Mouse (Mus musculus): Measurements from ENCODE around the gene Lhfpl2. TPM values are rescaled to one million over a fixed set of nuclear protein-coding genes. Genes with fewer than 3 reads are reported as not detected.

Lhfpl2 gene
- total RNA-seq, 2 experiments from 2014 or later = 14.2 to 25.1 TPM

DNA sequence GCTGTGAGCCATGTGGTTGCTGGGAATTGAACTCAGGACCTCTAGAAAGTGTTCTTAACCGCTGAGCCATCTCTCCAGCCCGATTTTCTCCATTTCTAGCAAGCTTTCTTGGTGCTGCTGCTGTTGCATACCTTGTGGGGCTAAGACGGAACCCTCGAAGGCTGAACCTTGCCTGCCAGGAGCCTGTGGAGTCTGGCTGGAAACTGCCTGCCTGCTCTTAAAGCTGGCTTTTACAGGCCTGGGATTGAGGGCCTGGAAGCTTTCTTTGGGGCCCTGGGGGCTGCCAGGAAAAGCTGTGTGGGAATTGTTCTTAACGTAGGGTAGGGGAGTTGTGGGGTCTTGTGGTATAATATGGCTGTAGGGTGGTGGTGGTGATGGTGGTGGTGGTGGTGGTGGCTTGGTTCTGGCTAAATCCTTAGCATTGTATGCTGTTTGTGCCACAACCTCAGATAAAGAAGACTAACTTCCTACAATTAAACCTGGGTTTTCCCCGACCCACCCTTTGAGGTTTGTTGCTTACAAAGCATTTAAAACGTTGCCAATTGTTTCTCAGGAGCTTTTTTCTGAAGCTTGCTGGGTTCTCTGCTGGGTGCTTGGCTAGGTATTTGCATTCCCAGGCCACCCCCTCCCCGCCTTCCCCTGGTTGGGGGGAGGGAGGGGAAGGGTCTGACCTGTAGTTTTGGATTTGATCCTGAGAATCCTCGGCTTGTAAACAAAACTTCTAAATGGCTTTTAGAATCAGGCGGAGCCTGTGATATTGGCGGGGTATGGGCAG, 7.9 kb downstream of the Lhfpl2 start:
- no peak for ATAC-seq (replicated peaks; ENCODE audit: poor library complexity, severe bottlenecking)

DNA sequence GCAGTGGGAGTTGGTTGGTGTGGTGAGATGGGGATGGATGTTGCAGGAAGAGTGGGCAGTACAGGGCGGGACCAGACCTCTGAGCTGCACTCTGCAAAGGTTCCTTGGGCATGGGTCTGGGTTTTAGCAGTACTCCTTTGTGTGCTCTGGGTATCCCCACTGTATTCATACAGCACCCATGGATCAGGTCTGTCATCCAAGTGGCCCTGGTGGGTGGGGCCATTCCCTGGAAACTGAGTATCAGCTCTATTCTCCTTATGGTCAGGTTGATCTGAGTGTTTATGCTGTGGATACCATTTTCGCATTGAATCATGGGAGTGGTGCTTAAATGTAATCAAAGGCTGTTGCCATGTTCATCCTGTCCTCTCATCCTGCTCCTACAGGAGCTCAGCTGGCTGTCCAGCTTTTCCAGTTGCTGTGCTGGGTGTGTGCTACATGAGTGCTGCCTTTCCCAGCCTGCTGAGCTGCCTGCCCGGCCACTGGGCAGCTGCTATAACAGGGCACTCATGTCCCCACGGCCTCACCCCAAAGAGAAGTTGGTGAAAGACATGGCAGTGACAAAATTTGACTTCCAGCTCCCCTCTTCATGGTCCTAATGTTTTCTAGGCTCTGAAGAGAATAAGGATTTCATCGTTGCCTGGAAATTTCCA, 9.2 kb downstream of the Lhfpl2 start:
- ATAC-seq (replicated peaks; ENCODE audit: poor library complexity, severe bottlenecking) = no peak

DNA sequence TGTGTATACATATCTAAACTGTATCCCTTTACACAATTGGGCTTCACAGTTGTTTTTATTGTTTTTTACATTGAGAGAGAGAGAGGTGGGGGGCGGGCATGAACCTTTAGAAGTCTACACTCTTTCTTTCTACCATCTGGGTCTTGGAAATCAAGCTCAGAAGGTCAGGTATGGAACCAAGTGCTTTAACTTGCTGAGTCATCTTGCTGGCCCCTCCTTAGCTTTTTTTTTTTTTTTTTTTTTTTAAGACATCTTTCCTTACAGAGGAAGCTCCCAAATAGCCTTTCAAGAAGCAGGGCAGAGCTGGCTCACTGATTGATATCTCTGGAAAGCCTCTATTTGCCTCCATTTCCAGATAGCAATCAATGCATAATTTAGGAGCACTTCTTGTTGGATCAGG, 10.7 kb downstream of the Lhfpl2 start:
- no peak for ATAC-seq (replicated peaks; ENCODE audit: poor library complexity, severe bottlenecking)

DNA sequence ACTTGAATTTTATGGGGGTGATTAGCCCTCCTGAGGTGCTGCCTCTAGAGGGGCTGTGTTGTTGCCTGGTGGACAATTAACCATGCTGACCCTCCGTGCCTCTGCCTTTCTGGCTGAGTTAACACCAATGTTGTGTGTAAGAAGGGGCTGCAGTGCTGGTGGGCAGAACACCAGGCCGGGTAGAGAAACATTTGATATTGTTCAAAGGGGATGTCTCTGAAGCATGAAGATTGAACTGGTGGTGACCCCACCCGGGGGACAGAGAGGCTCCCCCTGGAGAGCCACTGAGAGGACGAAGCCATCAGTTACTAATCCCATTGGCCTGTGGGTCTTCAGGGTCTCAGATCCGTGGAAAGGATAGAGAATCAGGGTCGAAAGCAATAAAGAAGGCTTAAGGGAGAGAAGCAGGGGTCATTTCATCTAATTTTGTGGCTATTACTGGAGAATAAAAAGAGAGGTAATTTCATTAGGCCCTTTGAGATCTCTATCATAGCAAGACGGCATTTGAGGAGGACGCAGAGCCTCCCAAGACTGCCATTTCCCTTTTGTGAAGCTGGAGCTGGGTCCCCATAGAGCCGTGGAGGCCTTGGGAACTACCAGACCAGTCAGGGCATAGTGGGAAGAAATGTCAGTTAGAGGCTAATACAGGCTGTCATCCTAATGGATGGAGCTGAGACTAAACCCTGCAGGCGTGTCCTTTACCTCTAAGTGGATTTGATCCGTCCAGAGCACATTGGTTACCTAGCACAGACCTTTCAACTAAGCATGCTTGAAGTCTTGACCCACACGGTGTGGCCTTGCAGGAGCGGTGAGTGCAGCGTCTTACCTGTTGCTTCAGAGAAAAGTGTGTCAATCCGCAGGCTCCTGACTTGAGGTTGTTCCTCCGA, 12.1 kb downstream of the Lhfpl2 start:
- ATAC-seq (replicated peaks; ENCODE audit: poor library complexity, severe bottlenecking) = no peak

DNA sequence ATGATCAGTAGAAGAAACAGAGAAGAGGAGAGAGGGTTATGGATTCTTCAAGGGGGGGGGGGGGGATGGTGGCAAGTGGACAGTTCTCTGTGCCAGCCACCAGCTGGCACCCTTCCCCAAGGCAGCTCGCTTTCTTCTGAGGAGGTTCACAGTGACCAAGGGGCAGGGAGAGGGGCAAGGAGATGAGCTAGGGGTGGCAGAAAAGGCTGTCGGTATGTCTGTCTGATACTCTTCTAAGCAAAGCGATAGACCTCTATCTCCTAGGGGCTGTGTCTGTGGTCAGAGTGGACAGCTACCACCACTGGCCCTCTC, 12.7 kb downstream of the Lhfpl2 start:
- no peak for ATAC-seq (replicated peaks; ENCODE audit: poor library complexity, severe bottlenecking)

DNA sequence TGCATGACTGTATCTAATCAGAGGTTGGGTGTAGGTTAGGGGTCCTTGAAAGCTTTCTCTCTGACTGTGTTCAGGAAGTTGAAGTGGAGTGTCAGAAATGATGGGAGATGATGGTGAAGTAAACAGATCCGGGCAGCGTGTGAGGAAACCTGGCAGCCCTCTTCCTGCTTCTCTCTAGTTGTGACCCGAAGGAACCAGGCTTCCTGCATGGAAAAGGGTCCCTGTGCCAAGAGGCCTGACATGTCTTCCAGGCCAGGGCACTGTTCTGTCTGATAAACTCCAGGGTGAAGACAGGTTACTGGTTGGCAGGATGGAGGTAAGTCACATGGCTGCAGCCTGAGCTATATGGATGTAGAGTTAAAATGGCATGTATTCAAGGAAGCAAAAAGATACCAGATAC, 13.3 kb downstream of the Lhfpl2 start:
- no peak for ATAC-seq (replicated peaks; ENCODE audit: poor library complexity, severe bottlenecking)

DNA sequence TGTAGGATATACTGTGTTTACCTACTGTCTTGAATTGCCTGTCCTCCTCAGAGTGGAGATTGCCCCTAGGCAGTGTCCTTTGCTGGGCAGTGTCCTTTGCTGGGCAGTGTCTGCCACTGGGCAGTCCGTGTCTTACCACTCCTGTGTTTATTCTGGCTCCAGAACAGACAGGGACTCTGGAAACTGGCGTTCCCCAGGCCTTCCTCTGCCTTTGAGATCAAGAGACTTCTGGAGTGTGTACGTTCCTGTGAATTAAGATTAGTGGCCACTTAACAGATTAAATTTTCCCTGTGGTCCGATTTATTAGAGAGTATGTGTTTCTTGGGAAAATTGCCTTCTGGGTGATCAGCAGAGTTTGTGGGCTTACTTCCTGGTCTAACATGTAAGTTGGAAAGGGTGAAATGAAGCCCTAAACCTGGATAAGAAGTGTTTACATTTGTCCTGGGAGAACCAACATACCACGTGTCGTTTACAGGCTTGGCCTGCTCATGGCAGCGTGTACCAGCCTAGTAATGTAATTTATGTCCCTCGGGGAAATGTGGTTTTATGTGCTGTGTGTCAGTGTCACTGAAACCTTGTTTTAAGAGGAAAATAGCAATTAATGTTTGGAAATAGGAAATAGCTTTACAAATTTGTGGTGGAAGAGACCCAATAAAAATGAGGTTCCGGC, 15.6 kb downstream of the Lhfpl2 start:
- ATAC-seq (replicated peaks; ENCODE audit: poor library complexity, severe bottlenecking) = no peak

DNA sequence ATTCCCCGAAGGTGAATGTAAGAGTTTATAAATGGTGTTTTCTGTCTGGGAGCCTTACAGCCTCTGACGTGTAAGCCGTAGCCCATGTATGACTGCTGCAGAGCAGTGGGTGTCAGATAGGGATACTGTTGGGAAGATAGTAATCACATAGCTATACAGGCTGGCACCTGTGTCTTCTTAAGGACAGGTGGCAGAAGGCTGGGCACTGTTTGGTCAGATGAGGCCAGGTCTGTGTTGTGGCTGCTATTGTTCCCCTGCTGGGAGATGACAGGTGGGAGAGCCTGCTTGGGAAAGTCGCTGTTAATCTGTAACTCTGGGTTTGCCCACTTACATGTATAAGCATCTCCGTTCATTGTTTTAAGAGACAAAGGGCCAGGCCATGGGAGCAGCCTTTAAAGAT, 16.1 kb downstream of the Lhfpl2 start:
- ATAC-seq (replicated peaks; ENCODE audit: poor library complexity, severe bottlenecking) = no peak

DNA sequence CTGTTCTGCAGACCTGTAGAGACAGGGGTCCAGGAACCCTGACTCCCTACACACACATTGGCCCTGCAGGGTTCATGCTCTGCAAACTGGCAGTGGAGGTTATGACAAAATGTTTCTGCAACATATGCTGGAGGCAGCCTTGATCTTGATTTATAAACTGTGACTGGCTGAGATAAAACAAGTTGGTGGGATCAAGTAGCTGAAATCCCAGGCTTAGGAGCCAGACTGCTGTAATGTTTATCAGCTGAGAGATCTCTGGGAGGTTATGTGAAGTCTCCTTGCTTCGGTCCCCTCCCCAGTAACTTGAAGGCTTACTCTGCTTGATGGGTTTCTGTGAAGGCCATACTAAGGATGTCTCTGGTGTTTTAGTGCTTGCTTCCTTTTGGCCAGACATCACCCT, 17.6 kb downstream of the Lhfpl2 start:
- ATAC-seq (replicated peaks; ENCODE audit: poor library complexity, severe bottlenecking) = no peak

DNA sequence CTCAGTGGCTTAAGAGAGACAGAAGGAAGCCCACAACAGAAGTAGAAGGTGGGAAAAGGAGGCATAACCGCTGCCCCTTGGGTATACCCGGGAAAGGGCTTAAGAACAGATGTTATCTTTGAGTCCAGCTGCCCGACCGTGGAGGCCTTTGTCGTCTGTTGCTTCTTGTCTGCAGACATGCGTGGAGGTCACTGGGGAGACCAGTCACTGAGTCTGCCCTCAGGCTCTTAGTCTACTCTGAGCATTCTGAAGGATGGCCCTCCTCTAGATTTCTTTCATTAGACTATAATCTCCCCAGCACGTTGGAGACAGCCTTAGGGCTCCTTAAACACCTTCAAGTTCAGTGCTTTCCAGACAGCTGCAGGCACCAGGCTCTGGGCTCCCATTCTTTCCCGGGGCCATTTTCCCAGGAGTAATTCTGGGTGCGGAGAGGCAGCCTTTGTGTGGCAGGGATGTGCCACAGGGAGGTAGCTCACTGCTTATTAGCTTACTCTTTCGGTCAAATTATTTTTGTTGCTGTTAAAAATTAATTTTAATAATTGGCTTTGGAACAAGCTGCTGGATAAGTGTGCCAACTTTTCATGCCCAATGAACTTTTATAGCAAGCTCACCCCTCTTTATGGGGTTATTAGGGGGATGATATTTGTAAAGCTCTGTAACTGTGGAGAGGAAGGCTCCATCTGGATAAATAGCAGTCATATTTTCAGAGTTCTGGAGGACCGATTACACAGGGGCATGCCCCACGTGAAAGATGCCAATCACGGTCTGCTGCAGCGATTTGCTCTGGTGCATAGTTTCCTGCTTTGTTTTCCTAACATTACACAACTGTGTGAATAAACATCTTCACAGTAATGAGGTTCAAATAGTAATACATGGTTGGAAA, 19.8 kb downstream of the Lhfpl2 start:
- no peak for ATAC-seq (replicated peaks; ENCODE audit: poor library complexity, severe bottlenecking)

DNA sequence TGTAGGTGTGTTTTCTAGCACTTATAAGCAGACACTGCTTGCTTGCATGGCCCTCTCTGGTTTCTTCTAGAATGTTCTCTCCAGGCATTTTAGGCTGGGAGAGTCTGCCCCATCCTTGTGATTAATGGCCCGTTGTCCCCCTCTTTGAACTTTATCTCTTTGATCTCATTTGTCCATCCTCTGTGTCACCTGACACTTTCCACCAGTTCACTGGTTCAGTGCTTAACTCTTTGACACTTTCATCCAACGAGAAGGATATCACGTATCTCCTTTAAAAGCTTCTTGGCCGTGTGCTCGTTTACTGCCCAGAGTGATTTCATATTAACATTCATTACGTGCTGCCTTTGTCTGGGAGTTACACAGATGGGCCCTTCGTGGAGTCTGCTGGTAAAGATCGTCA, 25.6 kb downstream of the Lhfpl2 start:
- ATAC-seq (replicated peaks; ENCODE audit: poor library complexity, severe bottlenecking) = no peak

DNA sequence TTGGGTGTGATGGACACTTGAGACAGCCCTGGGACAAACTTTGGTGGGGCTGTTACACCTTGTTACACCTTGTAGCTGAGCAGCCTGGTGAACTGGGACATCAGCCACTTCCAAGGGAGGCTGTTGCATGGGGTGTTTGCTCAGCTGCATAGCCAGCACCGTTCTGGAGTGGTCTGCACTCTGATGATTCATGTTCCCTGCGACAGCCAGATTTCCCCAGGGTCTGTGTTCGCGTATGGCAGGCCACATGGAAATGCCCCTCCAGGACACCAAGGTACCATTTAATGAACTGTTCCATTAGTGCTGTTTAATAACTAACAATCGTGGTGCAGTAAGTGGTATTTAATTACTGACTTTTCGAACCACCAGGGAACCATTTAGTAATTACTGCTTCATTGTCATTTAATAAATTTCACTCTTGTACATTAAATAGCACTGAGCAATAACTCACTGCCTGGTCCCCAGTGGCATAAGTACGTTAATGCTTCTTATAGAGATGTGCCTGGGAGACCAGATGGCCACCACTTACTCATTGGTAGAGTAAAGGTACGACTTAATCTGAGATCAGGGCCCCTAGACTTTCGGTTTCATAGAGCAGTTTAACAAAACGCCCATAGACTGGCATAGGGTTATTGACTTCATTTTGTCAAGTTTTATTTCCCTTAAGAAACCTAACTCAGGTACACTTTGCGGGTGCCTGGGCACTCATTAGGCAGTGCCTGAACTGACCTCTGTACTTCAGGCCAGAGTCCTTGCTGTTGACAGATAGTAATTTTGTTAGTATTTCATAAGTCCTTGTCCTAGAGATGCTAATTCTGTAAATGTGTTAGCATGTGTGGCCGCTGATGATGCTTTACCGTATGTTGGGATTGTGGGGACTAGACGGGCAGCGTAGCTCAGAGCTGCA, 26.9 kb downstream of the Lhfpl2 start:
- ATAC-seq (replicated peaks; ENCODE audit: poor library complexity, severe bottlenecking) = no peak

DNA sequence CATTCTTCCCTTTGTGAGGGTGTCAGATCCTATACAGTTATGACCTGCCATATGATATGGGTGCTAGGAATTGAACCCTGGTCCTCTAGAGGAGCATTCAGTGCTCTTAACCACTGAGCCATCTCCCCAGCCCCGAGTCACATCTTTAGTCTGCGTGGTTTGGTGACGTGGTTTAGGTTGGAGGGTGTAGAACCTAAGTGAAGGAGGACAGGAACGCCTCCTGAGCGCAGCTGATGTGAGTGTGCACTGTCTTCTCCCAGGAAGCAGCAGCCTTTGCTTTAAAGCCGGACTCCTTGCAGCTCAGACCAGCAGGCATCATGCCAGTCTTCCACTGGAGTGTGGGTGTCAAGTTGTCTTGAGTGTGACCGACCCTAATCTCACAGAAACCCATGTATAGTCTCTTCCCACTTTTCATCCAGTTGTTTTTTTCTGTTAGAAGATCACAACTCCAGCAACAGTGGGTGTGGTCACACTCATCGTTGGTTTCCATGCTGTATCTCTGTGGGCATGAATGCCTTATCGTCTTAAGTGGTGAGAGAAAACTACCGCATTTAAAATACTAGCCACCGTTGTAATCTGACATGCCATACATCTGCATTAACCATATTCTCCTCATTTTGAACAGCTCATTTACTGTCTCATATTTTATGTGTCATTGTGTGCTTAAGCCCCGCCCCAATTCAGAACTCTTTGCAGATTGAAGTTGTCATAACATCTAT, 28.7 kb downstream of the Lhfpl2 start:
- ATAC-seq (replicated peaks; ENCODE audit: poor library complexity, severe bottlenecking) = no peak

DNA sequence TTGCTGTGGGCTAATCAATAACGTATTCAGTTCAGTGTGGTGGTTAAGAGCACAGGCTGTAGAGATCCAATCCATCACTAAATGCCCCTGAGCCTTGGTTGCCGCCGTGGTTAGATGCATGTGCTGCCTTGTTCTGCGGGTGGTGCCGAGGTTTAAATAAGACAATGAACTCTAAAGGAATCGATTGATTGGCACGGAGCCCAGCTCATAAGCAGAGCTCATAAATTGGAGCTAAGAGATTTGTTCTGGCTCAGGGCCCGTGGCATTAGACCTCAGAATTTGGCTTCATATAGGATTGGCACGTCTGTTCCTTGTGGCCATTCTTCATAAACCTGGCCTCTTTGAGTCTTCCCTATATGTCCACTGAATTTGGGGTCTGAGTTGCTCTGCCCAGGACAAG, 29.5 kb downstream of the Lhfpl2 start:
- ATAC-seq (replicated peaks; ENCODE audit: poor library complexity, severe bottlenecking) = no peak

DNA sequence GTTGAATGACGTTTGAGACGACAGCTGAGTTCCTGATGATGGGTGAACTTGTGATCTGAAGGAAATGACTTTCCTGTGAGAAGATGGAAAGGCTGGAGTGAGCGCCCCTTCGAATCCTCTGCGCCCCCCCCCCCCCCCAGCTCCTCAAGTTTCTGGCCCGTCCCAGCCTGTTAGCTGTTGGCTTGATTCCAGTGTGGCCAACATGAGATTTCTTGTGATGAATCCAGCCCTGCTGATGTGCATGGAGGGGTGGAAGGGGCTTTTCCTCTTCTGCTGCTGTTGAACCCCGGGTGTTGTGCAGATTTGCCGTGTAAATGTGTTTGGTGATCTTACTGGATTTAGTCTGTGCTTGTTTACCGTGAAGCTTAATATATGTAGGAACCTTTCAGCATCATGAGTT, 31.2 kb downstream of the Lhfpl2 start:
- ATAC-seq (replicated peaks; ENCODE audit: poor library complexity, severe bottlenecking) = no peak

DNA sequence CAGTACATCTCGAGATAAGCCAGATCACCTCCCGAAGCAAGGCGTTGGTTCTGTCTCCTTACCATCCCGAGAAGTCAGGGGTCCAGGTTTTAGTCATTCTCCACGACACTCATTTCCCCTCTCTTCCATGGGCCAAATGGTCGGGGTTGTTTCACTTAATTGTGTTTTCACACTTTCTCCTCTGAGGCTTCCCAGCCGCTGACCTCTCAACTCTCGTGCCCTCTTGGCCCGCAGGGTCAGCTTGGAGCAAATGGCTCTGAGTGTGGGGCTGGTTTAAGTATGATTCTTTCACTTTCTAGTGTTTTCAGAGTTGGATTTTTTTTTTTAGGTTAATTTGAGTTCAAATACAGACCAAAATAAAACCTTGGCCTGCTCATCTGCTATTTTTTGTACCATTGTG, 31.7 kb downstream of the Lhfpl2 start:
- ATAC-seq (replicated peaks; ENCODE audit: poor library complexity, severe bottlenecking) = no peak

DNA sequence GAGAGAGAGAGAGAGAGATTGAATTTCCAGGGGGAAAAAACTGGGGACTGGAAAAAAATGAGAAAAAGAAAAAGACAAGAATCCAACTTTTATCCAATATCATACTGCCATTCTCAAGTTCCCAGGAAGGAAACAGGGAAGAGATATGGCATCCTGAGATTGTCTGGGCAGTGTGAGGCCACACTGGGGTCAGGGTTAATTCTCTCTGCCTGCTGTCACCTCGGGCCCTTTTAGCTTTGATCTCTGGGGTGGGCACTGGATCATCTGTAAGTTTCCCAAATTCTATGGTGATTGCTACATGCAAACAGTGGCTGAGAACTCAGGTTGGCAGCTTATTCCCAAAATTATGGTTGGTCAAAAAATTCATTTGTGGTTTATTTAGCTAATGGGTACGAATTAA, 33.8 kb downstream of the Lhfpl2 start:
- no peak for ATAC-seq (replicated peaks; ENCODE audit: poor library complexity, severe bottlenecking)

DNA sequence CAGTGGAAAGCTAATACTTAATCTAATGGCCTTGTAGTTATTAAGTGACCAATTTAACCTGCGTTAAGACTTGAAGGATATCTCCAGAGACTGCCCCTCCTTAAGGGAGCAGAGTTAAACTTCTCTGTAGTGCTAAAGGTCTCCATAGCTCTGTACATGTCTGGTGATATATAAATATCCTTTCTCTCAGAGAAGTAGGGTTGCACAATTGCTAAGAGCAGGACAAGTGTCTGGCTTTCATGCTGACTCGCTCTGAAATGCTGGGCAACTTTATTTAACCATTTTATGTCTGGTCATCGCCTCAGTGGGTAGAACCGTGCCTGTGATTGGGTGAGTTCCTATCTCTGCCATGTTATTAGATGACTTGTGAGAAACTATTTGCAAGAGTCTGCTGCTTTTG, 36.6 kb downstream of the Lhfpl2 start:
- no peak for ATAC-seq (replicated peaks; ENCODE audit: poor library complexity, severe bottlenecking)

All from granulocyte monocyte progenitor cell, adult 5-6 weeks (primary cell).